Mouse (Mus musculus) activated CD4-positive, CD25-positive, alpha-beta regulatory T cell, adult 4 months (primary cell): ENCODE measurements around the gene Pomgnt1. TPM values are rescaled to one million over a fixed set of nuclear protein-coding genes. Genes with fewer than 3 reads are reported as not detected.

ENCODE experiments used
- ATAC-seq: one replicate; pipeline ENCODE4 v1.8.0; 2017
- polyA plus RNA-seq, 2 experiments: library from polyadenylated mRNA; unstranded; fragments of 100-300 nt; shearing (Covaris generic); gene quantifications; one replicate each; pipeline ENCODE4 v1.2.1; 2017

The Pomgnt1 gene
- polyA plus RNA-seq, 2 experiments from 2014 or later = 6.0 to 8.2 TPM

GRCm38 (mm10) chr4:116174466-116175116 is 51.0 kb downstream of the Pomgnt1 start:
- ATAC-seq = no peak

GRCm38 (mm10) chr4:116175136-116175535 is 51.5 kb downstream of the Pomgnt1 start:
- no peak for ATAC-seq

- ATAC-seq = no peak
Observed at GRCm38 (mm10) chr4:116175711-116176542, 52.3 kb downstream of the Pomgnt1 start.

DNA sequence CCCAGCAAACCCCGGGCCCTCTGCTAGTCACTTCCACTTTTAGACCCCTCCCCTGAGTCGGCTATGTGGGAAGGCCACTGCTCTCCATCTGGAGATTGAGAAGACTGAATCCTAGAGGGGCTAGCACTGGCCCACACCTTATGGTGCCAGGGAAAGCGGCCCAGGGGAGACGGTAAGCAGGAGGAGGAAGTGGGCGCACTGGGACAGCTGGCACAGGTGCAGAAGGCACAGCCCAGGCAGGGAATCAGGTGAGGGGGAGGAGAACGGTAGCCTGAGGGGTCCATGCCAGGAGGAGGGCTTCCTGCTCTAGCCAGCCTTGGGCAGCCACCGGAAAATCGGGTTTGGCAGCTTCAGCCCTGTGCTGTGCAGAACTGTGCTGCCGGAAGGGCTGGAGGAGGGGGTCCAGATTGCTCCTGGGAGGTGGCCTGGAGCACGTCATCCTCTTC is 52.9 kb downstream of the Pomgnt1 start:
- no peak for ATAC-seq

DNA sequence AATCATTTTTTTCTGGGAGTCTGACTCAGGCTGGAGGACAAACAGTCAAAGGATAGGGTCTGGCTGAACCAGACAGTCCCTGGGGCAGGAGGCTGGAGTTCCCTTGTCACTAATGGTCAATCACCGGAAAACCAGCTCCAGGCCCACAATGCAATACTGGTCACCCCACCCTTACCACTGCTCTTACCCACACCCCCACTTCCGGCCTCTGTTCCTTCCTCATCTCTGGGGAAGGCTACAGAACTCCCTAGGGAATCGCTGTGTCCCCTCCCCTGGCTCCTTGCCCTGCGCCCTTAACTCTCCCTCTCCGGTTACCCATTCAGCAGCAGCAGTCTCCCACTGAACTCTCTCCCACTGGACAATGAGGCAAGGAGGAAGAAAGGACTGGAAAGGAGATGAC is 53.5 kb downstream of the Pomgnt1 start:
- no peak for ATAC-seq

GRCm38 (mm10) chr4:116182079-116182478 is 58.4 kb downstream of the Pomgnt1 start:
- ATAC-seq = no peak

GRCm38 (mm10) chr4:116182745-116183144 is 59.1 kb downstream of the Pomgnt1 start:
- no peak for ATAC-seq

DNA sequence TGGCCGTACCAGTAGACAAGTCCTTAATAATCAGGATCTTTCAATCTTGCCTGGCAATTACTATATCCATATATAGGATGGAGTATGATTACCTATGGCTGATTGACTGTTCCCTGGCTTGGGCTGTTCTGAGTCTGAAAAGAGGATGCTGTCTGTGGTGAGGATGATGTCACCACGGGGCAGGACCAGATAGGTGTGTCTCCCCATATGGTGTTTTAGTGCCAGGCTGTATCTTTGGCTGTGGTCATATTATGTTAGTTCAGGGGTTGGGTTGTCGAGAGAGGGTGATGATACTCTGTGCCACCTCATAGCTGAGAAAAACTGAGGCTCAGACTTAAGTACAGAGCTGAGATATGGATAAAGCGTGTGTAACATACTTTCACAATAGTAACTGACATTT is 61.4 kb downstream of the Pomgnt1 start:
- peak; percentile 40 for ATAC-seq

- ATAC-seq = no peak
Observed at GRCm38 (mm10) chr4:116192286-116192835, 68.7 kb downstream of the Pomgnt1 start.

- no peak for ATAC-seq
Observed at GRCm38 (mm10) chr4:116193583-116194383, 70.1 kb downstream of the Pomgnt1 start.

DNA sequence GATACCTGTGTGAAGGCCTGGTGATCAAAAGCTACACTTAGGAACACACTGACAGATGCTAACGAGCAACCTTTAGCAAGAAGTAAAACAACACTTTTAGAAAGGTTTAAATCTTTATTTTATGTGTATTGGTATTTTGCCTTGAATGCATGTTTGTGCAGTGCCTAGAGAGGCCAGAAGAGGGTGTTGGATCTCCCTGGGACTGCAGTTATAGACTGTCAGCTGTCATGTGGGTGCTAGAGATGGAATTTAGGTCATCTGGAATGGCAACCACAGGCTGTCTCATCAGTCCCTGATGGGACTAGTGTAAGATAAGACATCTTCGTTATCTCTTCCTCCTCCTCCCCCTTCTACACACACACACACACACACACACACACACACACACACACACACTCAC is 74.8 kb downstream of the Pomgnt1 start:
- ATAC-seq = no peak

DNA sequence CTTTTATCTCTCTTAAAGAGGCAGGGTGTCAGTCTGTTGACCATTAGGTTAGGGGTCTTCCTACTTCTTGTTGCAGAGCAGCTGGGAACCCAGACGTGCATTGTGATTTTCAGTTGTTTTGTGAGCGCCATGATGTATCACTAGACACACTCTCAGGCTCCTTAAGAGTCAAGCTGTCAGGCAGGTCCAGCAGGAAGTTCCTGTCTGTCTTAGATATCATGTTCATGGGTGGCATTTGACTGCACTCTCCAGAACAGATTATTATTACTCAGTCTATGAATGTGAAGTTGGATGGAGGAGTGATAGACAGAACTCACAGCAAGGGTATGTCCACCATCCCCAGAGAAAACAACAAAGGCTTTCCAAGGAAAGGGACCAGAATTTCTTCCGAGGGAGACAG is 80.8 kb downstream of the Pomgnt1 start:
- ATAC-seq = no peak

DNA sequence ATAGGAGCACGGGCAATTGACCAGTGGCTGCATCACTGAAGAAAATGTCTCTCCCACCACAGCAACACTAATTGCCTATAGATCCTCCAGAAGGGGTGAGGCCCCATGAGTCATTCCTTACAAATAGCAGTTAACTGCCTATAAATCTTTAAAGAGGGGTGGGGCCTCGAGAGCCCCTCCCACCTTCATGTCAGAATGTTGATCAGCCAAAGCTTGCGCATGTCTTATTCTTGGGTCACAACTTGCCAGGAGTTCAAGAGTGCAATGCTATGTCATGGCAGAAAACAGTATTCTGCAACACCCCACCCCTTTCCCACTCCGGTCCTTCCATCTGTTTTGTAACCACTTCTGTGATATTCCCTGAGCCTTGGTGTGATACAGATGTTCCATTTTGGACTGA is 82.9 kb downstream of the Pomgnt1 start:
- no peak for ATAC-seq

- no peak for ATAC-seq
Observed at GRCm38 (mm10) chr4:116208891-116209290, 85.3 kb downstream of the Pomgnt1 start.

Other genes starting within 250 kb of the Pomgnt1 start
- gene Kncn, start 239.4 kb upstream of the Pomgnt1 start, polyA plus RNA-seq = not detected
- gene 6430628N08Rik, start 233.2 kb upstream of the Pomgnt1 start, polyA plus RNA-seq = not detected
- gene Dmbx1, start 183.9 kb upstream of the Pomgnt1 start, polyA plus RNA-seq = not detected
- 10 to 100 TPM; 35.9 to 43.4 TPM for gene Faah, start 105.9 kb upstream of the Pomgnt1 start, polyA plus RNA-seq
- 10 to 100 TPM; 21.7 to 26.9 TPM for gene Nsun4, start 70.0 kb upstream of the Pomgnt1 start, polyA plus RNA-seq
- 1,000 to 10,000 TPM in 1 of 2 experiments, 100 to 1,000 TPM in 1; 979 to 1,004 TPM for gene Uqcrh, start 48.8 kb upstream of the Pomgnt1 start, polyA plus RNA-seq
- gene Lrrc41, start 48.6 kb upstream of the Pomgnt1 start, polyA plus RNA-seq = 10 to 100 TPM; 17.5 to 17.9 TPM
- 10 to 100 TPM; 10.2 to 11.8 TPM for gene Rad54l, start 150 bp upstream of the Pomgnt1 start, polyA plus RNA-seq
- under 1 TPM; 0.15 to 0.63 TPM for gene Lurap1, start 27.5 kb downstream of the Pomgnt1 start, polyA plus RNA-seq
- not detected for gene Tspan1, start 43.8 kb downstream of the Pomgnt1 start, polyA plus RNA-seq
- gene 1700042G07Rik, start 49.5 kb downstream of the Pomgnt1 start, polyA plus RNA-seq = not detected
- gene Gm49337, start 49.5 kb downstream of the Pomgnt1 start, polyA plus RNA-seq = not detected
- gene Pik3r3, start 97.8 kb downstream of the Pomgnt1 start, polyA plus RNA-seq = 1 to 10 TPM in 1 of 2 experiments, under 1 TPM in 1; 0.99 to 3.6 TPM